Mouse (Mus musculus) large intestine, adult 2 months (tissue): ENCODE measurements at regions not wholly inside any gene's neighbourhood (a gene's known extent, or its start where the extent isn't known, plus 50 kb on each side); places are given as distances from the start of the nearest gene placed in this dataset.
"Not testable (repeated sequence)": the region's sequence is repeated elsewhere in the genome, so short reads cannot be mapped to it uniquely, and the experiment has no call there.

ENCODE experiments used
- DNase-seq: peaks from one replicate; pipeline ENCODE4 v3.0.0-alpha.2; 2012; ENCODE audit warnings: low read depth, low spot score
- WGBS: fragments of 180-500 bp; shearing (Covaris S2); methylation state at CpG from one replicate; pipeline ENCODE4 v1.1.7; 2018; 5-methylcytosine and 5-hydroxymethylcytosine counted together

DNA sequence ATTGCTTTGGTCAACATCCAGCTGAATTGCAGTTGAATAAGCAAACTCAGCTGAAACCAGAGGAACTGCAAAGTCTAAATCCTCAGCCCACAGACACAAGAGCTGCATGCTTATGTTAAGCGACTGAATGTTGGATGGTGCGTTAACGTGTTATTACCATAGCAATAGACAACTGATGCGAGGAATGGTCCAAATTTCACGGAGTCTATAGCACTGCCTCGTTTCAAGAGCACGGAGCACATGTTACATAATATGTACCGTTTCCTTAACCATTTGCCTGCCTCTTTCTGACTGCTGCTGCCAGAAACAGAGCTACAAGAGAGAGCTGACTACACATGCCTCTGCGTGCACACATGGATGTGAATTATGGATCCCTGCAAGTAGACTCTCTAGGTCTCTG, 86.3 kb upstream of the Dyrk2 start:
- no peak for DNase-seq
- 71% methylated on average over 9 of the region's 9 CpGs for WGBS

- DNase-seq, result no peak
- 89% methylated on average over 6 of the region's 6 CpGs for WGBS
Observed at GRCm38 (mm10) chr10:118953440-118953839, 83.4 kb upstream of the Dyrk2 start.

DNA sequence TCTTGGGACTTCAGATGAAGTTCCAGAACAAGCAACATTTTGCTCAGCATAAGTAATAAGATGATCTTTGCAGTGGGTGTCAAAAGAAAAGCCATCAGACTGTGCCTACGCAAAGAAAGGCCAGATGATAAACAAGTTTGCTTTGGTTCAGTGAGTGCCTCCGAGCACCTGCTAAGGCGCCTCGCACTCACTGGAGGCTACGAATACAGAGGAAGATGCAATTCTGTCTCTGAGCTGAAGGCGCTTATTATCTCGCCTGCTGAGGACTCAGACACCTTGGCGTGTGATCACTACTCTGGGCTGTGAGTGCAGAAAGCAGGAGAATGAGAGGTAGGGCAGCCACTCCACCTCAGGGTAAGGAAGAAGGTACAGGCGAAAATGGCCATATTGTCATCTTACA, 82.7 kb upstream of the Dyrk2 start:
- no peak for DNase-seq
- WGBS, result 93% methylated on average over 9 of the region's 9 CpGs

DNA sequence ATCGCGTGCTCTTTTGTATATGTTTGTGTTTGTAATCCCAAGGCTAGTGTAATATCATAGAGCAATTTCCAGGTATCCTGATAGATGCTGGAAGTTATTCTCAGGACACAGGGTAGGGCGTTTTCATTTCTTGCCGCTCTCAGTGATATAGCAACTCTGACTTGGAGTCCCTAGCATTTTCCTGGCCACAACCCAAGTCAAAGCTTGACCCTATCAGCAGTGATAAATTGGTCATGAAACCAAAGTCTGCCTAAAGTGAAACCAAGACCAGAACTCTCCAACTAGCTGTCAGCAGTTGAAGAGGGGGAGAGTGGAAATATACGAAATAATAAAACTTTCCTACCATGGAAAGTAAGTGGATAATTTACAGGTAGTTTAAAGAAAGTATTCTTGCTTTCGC, 77.7 kb upstream of the Dyrk2 start:
- peak; percentile 37 for DNase-seq
- 48% methylated on average over 6 of the region's 6 CpGs for WGBS

- 60% methylated on average over 9 of the region's 9 CpGs for WGBS
- DNase-seq, result no peak
Observed at GRCm38 (mm10) chr10:118947016-118947674, 77.1 kb upstream of the Dyrk2 start.

DNA sequence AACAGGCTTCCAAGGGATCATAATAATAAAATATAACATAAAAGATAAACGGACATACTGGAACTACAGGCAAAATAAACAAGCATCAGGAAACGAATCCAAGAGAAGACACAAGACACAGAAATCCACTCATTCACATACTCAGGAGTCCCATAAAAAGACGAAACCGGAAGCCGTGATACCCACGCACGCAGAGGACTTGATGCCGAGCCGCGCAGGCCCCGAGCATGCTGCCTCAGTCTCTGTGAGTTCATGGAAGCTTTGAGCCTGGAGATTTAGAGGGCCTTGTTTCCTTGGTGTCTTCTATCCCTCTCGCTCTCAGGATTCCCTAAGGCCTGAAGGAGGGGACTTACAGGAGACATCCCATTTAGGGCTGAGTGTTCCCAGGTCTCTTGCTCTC, 57.3 kb upstream of the Dyrk2 start:
- no peak for DNase-seq
- WGBS, result 69% methylated on average over 12 of the region's 12 CpGs

DNA sequence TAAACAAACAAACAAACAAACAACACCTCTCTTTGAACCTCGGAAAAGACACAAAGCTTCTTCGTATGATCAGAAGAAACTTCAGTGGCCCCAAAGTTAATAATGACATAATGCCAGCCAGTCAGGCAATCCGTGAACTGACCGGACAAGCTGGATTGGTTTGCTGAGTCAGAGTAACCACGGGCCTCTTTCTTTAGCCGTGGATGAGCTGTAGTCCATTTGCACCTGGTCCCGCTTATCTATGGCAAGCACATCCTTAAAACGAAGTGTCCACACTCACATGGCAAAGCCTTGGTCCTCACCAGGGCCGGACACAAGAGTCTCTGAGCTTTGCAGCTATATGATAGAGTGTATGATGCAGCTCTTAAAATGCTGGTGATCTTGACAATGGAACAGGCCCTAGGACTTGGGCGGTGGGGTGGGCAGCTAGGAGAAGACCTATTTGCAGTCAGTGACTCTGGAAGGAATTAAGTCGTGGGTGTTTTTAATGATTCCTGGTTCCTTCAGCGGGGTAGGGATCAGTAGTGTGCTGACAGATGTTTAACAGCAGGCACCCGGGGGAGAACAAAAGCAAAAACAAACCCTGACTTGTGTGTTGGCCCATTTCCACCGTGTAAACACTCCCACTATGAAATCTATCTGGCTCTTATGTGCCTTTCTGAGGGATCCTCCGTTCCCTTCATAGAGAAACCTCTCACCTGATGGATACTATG, 53.6 kb upstream of the Dyrk2 start:
- 42% methylated on average over 15 of the region's 15 CpGs for WGBS
- no peak for DNase-seq

GRCm38 (mm10) chr10:118922120-118922519, 52.1 kb upstream of the Dyrk2 start:
- not testable (repeated sequence) for DNase-seq
